Mouse (Mus musculus) CD4-positive, CD25-positive, alpha-beta regulatory T cell, adult 4 months (primary cell): ENCODE measurements around the gene Olfr976. TPM values are rescaled to one million over a fixed set of nuclear protein-coding genes. Genes with fewer than 3 reads are reported as not detected.
"Not testable (repeated sequence)": the region's sequence is repeated elsewhere in the genome, so short reads cannot be mapped to it uniquely, and the experiment has no call there.

Source experiments
- ATAC-seq: one replicate; pipeline ENCODE4 v1.8.0; 2017
- polyA plus RNA-seq, 2 experiments: library from polyadenylated mRNA; unstranded; fragments of 100-300 nt; shearing (Covaris generic); gene quantifications; one replicate each; pipeline ENCODE4 v1.2.1; 2017

The Olfr976 gene
- not detected for polyA plus RNA-seq

GRCm38 (mm10) chr9:39961033-39961432 lies at the start of gene Olfr976:
Gene Olfr976, minus strand, starts transcription at chr9:39961133.
- not testable (repeated sequence) for ATAC-seq

DNA sequence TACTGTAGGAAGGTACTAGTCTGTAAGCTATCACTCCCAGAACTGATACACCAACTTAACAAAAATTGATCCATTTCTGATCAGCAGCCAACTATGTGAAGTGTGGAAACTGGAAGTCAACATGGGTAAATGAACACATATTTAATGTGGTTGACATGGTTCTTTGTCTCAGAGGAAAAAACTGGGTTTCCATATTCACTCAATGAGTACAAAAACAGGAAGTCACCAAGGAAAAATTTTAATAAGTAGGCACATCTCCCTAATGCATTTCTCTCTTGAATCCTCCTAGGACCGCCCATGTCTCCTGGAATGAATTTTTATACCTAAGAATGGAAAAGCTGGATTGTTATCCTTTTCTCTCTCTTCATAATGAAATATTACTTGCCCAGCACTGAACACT lies 48.5 kb upstream of the Olfr976 start, which contains the start of gene Olfr980:
TSS of gene Olfr980 (minus strand) at position 101 of the 400 bp plus-strand sequence.
- ATAC-seq, result no peak

GRCm38 (mm10) chr9:40003365-40003764 lies 42.4 kb upstream of the Olfr976 start, which contains the start of gene Olfr979:
Gene Olfr979, minus strand, starts transcription at chr9:40003465.
- no peak for ATAC-seq

DNA sequence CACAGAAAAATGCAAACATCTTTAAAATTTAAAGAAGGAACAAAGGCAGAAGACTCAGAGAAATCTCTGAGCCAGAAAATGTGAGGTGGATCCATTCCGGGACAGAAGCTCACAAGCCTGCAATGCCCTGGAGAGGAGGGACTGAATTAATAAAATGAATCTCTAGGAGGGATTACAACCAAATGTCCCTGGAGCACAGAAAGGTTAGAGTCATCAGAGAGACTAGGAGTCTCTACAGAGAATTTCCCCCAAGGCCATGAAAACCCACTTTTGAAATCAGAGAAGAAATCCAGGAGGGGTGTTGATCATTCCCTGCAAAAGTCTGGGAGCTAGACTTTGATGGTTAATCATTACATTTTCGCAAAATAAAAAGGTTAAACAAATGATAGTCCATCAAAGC lies 30.9 kb upstream of the Olfr976 start, which contains the start of gene Olfr978:
TSS of gene Olfr978 (plus strand) at position 301 of the 400 bp plus-strand sequence.
- ATAC-seq, result no peak

GRCm38 (mm10) chr9:39976581-39977145 lies 15.7 kb upstream of the Olfr976 start:
- not testable (repeated sequence) for ATAC-seq

- ATAC-seq, result no peak
Measured at GRCm38 (mm10) chr9:39951946-39952345, 9.0 kb downstream of the Olfr976 start, which contains the start of gene Olfr975. Gene Olfr975, minus strand, starts transcription at chr9:39952046.

DNA sequence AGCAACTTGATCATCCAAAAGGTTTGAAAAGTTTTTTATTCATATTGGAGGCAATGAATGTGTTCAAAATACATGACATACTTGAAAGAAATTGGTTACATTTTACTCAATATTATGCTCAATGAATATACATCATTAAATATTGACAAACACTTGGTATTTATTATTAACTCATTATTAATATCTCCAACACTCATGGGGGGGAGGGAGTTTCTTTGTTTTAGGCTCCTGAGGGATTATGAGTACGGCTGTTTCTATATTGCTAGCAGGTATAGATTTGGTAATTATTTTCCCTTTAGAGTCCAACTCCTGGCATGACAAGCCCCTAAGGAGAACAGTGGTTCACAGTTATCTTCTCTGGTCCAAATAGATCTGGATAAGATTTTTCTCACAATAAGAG lies 23.7 kb downstream of the Olfr976 start, which contains the start of gene Olfr974:
TSS of gene Olfr974 (plus strand) at position 301 of the 400 bp plus-strand sequence.
- ATAC-seq, result no peak

DNA sequence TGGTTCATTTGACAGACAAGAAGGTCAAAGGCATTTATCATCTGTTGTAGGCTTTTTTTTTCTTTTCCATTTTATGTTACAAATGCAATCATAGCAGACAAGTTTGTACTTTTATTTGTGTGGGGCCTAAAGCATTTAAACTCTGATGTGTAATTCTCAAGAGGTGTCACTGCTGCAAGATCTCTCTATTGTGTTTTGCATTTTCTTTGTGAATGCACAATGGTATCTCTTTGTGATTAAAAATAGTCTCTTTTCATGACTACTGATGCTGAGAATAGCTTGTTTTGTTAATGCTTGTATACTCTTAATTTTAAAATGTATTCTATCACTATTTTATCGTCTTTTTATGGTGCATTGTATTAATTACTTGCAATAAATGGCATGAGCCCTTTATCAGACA lies 32.1 kb downstream of the Olfr976 start:
- not testable (repeated sequence) for ATAC-seq

- not testable (repeated sequence) for ATAC-seq
Measured at GRCm38 (mm10) chr9:39927975-39928836, 32.7 kb downstream of the Olfr976 start.

DNA sequence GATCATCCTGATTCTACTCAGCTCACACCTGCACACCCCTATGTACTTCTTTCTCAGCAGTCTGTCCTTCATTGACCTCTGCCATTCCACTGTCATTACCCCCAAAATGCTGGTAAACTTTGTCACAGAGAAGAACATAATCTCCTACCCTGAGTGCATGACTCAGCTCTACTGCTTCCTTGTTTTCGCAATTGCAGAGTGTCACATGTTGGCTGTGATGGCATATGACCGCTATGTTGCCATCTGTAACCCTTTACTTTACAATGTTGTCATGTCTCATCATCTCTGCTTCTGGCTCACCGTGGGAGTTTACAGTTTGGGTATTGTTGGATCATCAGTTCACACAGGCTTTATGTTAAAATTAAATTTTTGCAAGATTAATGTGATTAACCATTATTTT lies 51.0 kb downstream of the Olfr976 start:
- ATAC-seq, result no peak

DNA sequence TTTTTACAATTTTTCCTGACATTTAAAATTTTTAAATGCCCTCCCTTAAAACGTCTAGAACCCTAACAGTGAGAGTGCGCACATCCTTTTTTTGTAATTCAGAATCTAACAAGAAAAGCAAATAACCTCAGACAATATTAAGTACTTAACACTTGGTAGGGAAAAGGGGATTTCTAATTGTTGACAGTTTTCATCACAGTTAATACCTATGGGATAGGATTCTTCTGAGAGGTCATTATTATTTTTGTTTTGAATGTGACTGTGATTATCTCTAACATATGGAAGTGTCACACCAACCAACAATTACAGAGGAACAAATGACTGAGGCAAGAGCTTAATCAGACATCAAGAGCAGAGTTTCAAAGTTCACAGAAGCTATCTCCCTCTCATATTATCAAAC lies 53.9 kb downstream of the Olfr976 start, which contains the start of gene Olfr229:
TSS of gene Olfr229 (plus strand) at position 301 of the 400 bp plus-strand sequence.
- no peak for ATAC-seq

DNA sequence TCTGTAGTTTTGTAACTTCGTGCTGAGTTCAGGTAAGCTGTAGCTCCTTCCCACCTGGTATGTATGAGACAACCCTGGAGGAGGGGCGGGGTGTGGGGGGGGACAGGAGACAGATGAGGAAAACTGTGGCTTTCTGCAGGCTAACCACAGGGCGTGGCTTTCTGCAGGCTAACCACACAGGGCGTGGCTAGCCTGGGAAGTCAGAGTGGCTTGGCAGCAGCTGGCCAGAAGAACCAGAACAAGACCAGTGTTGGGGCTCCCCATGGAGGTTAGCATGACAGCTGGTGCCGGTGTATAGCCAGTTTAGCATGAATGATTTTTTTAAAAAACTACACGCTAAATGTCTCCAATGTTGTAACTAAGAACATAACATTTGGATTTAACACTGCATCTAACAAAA lies 55.8 kb downstream of the Olfr976 start:
- ATAC-seq, result no peak

Other genes with a start within 250 kb of the Olfr976 start
- not detected for gene Olfr965, start 249.8 kb downstream of the Olfr976 start, polyA plus RNA-seq
- gene Olfr150, start 230.2 kb downstream of the Olfr976 start, polyA plus RNA-seq, result under 1 TPM in 1 of 2 experiments, not detected in 1; 0.35 TPM
- not detected for gene Olfr967, start 214.9 kb downstream of the Olfr976 start, polyA plus RNA-seq
- gene Olfr968, start 177.9 kb downstream of the Olfr976 start, polyA plus RNA-seq, result not detected
- not detected for gene Olfr969, start 170.2 kb downstream of the Olfr976 start, polyA plus RNA-seq
- not detected for gene Olfr970, start 152.3 kb downstream of the Olfr976 start, polyA plus RNA-seq
- not detected for gene Olfr971, start 124.3 kb downstream of the Olfr976 start, polyA plus RNA-seq
- gene Olfr972, start 94.7 kb downstream of the Olfr976 start, polyA plus RNA-seq, result not detected
- gene Olfr229, start 53.8 kb downstream of the Olfr976 start, polyA plus RNA-seq, result not detected
- under 1 TPM in 1 of 2 experiments, not detected in 1; 0.09 TPM for gene Olfr974, start 23.6 kb downstream of the Olfr976 start, polyA plus RNA-seq
- not detected for gene Olfr975, start 9.1 kb downstream of the Olfr976 start, polyA plus RNA-seq
- not detected for gene Olfr978, start 31.0 kb upstream of the Olfr976 start, polyA plus RNA-seq
- not detected for gene Olfr979, start 42.3 kb upstream of the Olfr976 start, polyA plus RNA-seq
- not detected for gene Olfr980, start 48.4 kb upstream of the Olfr976 start, polyA plus RNA-seq
- gene Olfr981, start 60.3 kb upstream of the Olfr976 start, polyA plus RNA-seq, result not detected
- not detected for gene Olfr982, start 112.7 kb upstream of the Olfr976 start, polyA plus RNA-seq
- gene Olfr983, start 132.5 kb upstream of the Olfr976 start, polyA plus RNA-seq, result not detected
- gene Olfr984, start 153.1 kb upstream of the Olfr976 start, polyA plus RNA-seq, result not detected
- not detected for gene Olfr985, start 169.1 kb upstream of the Olfr976 start, polyA plus RNA-seq
- not detected for gene Tmem225, start 187.0 kb upstream of the Olfr976 start, polyA plus RNA-seq
- gene Olfr986, start 219.8 kb upstream of the Olfr976 start, polyA plus RNA-seq, result not detected
- gene Zfp202, start 231.2 kb upstream of the Olfr976 start, polyA plus RNA-seq, result 1 to 10 TPM; 1.5 TPM